Mouse (Mus musculus) embryo, embryonic 11 days (tissue): ENCODE results near the gene Gm20696.

Experiments used
- DNase-seq: peaks from one replicate; pipeline ENCODE4 v3.0.0-alpha.2; 2015

The Gm20696 gene

DNA sequence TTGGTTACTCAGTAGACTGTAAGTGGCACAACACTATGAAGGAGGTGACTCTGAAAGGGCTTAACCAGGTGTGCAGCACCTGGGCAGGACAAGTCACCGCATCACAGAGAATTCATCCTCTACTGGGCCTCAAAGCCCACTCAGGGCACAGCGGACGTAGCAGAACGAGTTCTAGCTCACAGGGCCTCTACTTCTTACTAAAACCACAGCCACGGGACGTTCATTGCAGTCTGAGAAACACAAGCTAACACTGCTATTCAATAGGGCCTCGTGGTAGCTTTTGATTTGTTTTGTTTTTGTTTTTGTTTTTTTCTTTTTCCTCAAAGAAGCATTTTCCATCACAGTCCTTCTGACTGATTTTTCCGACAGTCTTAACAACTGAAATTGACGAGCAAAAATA, 233.6 kb downstream of the Gm20696 start:
- no peak for DNase-seq

DNA sequence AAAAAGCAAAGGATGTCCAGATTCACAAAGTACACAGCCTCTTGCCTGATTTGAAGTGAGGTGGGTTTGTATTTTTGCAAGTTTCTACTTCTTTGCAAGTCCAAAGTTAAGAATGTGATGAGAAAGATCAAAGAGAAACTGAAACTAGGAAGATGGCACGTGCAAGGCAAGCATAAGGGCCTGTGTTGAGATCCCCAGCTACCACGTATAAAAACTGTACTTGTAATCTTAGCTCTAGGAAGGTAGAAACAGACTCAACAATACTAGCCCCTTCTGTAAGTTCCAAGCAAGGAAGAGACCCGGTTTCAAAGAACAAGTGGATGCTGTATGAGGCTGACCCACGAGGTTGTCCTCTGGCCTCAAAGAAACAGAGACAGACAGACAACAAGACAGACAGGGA, 234.7 kb downstream of the Gm20696 start:
- no peak for DNase-seq

DNA sequence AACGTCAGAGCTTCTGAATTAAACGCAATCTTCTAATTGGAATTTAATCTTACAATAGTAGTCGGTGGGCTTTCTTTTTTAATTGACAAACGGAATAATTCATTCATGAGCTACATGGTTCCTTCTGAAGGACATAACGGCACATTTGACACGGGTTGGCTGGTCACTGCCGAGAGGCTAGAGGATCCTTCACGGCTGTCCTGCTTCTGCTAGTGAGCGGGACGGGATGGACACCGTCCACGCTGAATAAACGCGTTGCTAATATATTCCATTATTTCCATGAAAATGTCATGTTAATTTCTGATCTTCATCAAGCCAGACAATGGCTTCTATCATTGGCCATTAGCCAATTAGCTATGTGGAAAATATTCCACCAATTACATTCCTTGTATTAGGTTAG, 236.0 kb downstream of the Gm20696 start:
- DNase-seq = no peak

DNA sequence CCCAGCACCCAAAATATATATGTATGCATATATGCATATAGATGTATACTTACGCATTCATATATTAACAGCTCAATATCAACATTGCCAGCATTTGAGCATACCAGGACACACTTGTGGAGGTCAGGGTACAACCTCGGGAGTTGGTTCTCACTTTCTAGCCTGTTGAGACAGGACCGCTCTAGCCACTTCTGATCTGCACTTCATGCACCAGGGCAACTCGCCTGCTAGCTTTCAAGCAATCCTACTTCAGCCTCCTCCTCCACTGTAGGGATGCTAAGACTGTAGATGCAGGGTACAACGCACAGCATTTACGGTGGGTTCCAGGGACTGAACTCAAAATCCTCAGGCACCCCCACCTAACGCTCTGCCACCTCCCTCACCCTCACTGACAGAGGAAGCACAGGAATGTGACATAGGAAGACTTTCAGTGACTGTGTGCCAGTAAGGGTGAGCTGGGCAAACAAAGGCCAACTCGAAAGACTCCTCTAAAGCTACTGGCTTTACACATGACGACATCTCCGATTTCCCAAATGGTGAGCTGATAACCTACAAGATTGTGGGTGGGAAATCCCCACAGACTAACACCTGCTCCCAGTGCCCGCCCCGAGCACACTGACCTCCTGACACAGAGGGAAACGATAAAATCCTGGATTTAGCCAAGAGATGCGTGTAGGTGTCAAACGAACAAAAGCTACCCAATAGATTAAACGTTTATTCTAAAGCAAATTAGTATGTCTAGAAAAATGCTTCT, 237.0 kb downstream of the Gm20696 start:
- no peak for DNase-seq

DNA sequence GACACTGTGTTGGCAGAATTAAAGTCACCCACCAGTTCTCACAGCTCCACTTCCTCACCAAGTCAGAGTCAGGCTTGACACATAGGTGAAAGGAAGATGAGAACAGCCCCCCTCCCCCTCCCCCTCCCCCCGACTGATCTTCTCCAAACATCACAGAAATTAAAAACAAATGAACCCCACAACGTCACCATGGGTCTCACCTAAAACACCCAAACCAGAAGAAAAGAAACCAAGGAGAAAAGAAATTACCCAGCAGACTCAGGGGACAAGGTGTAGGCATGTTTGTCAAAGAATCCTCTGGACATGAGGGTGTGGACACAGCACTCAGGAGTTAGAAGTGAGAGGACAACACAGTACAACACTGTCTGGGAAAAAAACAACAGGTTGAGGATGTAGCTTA, 237.6 kb downstream of the Gm20696 start:
- no peak for DNase-seq

DNA sequence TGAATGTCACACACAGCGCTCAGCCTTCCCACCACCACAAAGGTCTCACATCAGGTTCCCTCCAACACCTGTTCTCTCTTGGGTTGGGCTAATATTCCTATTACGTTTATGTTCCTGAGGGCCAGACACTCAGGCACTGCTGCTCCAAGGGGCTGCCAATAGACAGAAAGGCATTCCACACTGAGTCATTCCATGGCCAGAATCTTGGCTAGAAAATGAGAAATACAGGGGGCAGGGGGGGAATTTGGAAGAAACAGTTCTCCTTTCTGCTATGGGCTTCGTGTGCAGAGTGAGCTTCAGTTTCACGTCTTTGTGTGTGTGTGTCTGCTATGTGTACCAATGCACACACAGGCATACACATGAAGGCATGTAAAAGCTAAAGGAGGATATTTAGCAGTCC, 239.3 kb downstream of the Gm20696 start:
- DNase-seq = no peak

DNA sequence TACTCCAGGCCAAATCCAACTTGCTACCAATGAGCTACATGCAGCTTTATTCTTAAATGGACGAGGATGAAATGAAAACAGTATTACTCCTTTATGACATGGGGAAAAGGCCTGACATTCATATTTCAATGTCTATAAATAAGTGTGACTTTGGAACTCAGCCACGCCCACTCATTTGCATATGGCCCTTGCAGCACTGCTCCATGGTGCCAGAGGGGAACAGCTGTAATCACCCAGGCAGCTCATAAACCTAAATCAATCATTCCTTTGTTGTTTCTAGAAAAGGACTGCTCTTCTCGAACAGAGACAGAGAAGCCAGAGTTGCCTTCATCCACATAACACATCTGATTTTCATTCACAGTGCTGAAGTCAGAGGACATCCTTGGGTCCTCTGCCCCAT, 241.6 kb downstream of the Gm20696 start:
- no peak for DNase-seq

DNA sequence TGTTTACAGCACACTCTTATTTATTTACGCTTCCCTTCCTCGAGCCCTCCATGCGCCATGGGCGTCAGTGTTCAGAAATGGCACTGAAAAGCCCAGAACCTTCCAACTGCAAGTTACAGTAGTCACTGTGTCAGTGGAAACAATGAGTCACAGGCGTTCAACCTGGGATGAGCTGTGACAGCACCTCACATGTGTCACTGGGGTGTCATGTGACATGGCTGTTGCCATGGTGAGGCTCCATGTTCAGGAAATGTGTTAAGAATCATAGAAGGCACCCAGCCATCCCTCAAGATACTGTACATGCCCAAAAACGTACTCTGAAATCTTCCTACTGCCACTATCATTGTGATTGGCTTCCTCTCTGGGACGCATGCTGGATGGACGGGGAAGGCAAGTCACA, 245.9 kb downstream of the Gm20696 start:
- DNase-seq = no peak

DNA sequence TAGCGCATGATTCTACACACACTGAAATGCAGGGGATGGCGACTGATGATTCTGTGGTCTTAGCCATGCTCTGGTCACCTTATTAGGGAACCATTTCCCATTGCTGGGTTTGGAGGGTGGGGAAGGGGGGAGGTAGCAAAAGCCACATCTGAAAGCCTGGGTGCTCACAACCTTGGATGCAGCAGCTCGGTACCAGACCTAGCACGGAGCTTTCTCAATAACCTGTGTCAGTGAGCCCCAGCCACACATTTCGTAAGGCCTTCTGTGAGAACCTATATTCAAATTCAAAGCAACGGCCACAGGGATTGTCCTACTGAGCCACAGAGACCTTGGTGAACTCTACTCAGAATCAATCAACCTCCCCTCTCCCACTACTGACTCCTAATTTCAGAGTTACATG, 254.0 kb downstream of the Gm20696 start:
- DNase-seq = no peak

DNA sequence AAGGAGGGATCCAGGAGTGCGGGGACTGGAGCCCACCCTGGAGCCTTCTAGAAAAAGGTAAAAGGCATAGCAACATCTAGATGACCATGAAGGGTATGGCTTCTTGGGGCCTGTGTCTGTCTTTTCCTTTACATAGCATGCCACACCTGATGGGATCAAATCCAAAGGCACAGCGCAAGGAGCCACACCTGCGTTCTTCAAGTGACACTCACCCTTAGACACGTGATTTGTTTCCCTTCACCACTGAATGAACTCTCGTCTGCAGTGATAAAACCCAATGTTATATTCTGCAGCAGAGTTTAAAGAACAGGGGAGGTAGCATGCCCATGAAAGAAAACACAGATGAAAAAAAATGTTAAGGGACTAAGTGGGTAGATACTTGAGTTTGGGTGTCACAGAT, 257.0 kb downstream of the Gm20696 start:
- DNase-seq = no peak

DNA sequence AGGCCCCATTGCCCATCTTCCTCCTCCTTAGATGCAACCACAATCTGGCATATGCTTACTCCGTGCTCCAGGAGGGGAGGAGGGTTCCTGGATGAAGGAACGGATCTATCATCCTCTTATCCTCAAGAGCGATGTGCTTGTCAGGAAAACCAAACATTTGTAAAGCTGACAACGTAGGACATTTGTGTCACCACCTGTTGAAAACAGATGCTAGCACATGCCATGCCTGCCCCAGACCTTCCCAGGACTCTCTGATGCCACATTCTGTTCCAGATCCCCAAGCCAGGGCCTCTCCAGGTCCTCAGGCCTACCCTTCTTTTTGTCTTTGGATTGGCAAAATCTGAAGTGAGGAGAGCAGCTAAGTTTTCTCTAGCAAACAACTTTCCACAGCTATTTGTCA, 257.7 kb downstream of the Gm20696 start:
- no peak for DNase-seq

DNA sequence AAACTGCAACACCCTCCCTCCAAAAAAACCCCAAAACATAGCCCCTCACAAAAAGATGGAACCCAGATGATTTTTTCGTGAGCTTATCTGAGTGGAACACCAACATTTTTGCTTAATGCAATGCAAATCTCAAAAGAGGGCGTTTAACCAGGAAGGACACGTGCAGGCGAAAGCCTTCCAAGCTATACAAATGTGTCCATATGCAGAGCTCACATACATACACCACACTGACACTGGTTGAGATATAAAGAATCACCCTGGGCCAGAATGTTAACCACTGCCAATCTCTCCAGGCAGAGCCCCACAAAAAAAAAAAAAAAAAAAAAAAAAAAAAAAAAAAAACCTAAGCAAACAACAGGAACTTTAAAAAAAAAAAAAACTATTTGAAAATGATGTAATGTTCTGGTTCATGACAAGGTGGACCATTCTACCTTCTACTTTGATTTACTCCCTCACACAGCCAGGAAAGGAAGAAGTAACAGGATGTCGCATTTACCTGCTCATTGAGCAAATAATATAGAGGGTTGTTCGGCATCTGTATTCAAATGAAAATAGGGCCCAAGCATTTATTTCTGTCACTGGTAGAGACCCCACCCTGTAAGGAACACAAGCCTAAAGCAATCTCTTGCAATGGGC, 262.7 kb downstream of the Gm20696 start:
- no peak for DNase-seq

DNA sequence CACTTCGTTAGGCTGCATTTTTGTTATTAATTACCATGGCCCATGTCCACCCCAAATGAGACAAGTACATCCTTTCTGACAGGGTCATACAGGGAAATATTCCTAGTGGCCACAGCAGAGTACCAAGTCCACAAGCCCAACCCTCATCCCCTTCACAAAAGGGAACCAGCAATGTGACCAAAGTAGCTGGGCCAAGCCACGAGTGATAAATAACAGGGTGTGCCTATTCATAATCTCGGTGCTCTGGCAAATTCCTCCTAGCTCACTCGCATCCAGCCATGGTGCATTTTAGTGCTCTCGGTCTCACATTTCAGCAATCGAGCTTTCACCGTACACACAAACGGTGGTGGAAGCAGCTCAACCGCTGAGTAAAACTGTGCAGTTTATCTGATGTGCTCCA, 263.7 kb downstream of the Gm20696 start:
- DNase-seq = no peak

DNA sequence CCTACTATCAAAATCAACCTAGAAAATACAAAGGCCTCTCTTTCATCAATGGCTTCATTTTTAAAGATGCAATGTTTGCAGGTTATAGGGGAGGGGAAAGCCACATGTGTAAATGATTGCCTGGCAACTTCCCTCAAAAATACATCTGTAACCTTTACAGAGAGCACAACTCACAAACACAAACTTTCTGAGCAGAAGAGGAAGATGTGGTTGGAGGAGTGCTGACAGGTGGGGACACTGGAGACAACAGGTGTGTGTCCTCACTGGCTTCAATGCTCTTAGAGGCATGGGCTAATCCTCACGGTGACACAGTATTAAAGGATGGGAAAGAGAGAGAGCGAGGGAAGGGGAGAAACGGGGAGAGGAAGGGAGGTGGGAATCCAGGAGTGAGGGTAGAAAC, 264.2 kb downstream of the Gm20696 start:
- DNase-seq = no peak

DNA sequence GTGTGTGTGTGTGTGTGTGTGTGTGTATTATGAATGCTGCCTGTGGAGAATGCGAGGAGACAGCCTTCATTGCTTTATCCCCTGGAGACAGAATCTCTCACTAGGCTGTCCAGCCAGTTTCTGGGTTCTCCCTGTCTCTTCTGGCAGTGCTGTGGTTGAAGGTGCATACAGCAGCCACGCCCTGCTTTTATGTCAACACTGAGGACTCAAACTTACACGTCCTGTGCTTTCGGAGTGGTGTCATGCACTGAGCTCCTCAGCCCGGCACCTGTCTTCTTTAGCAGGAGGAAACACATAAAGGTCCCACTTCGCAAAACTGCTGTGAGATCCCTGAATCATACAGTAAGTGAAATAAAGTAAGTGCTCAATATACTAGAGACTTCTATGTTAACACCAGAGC, 264.8 kb downstream of the Gm20696 start:
- no peak for DNase-seq

DNA sequence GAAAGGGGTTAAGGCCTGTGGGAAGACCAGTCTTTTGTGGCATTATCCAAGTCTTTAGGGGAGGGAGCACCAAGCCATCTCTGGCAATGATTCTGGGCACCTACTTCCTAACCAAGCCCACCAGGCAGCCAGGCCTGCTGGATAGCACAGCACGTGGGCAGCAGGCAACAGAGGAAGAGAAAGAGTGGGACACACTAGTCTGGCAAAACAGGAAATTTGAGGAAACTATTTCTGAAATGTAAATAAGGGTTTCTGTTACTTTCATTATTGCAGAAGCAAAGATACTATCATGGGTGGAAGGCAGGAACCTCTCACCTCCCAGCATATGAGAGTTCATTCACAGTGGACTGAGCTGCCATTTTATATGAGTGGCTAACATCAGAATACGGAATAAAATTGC, 265.4 kb downstream of the Gm20696 start:
- DNase-seq = no peak

DNA sequence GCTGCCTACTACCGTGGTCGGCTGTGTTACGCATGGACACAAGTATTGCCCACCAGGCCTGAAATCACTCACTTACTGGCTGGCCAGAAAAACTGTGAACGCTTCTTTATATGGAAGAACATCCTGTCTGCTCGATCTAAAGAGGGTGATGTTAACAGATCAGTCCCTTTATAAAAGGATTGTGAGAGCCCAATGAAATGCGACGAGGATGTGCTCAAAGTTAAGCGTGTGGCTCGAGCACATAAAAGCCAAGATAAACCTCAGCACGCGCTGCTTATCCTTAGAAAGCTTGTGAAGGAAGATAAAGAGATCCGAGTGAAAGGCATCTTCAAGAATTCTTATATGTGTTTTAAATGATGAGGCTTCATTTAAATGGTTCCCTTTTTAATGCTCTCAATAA, 270.9 kb downstream of the Gm20696 start:
- no peak for DNase-seq

DNA sequence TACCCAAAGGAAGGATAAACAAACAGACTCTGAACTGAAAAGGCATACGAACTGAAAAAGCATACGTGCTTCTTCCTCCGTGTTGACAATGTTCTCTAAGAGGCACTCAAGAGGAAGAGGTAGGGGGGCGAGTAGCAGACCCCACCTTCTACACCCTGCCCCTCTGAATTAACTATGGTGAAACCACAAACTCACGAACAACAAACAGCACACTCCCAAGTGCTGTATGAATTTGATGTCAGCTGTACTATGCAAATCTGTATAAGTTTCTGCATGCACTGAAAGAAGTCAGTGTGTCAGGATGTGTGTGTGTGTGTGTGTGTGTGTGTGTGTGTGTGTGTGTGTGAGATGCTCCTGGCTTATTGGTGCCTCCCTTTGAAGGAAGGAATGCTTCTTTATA, 271.8 kb downstream of the Gm20696 start:
- DNase-seq = no peak

DNA sequence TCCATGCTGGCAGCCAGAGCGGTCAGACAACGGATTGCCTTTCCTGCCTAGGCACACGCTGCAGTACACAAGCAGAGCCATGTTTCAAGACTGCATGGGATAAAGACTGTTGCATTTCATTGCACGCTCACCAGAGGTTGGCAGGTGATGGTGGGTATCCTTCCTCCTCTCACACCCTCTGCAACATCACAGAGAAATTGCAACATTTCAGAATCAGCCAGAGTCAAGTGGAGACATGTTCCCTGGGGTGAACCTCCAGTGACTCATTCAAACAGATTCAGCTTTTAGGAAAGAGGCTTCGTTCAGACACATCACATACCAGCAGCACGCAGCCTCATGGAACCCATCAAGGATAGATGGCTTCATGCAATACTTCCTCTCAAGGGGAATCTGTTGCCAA, 274.1 kb downstream of the Gm20696 start:
- DNase-seq = no peak

DNA sequence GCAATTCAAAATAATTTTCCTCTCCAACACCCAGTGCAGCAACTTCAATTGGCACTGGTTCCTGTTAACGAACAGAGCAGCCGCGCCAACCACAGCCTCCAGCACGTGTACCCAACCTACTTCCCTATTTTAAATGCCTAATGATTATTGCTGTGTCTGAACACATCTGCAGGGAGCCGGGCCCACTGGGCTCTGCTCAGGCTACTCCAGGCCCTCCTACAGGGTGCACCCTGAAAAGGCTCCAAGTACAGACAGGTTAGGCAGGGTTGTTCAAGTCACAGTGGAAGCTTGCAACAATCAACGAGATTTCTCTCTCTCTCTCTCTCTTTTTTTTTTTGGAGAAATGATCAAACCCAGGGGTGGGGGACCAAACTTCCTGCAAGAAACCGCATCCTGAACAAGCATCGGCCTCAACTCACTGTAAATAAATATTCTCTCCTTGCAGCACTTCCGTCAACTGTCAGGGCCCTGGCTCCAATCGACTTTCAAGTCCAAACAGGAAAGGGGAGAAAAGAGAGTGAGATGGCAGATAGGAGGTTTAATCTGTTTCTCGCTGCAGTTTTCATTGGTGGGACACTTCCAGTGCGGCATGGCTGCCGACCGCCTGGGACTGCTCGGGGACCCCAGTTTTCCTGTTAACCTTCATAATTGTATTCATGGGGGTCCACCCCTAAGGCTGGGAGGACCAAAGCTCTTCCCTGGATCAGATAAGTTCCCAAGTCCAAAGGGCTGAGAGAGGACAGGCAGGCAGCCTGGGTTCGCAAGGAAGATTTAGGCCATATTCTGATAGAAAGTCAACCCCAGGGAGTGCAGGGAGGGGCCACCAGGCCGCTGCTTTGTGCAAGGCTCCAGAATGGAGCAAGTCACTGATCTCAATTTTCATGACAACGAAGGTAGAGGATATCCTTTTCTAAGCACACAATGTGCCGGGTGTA, 277.6 kb downstream of the Gm20696 start:
- DNase-seq = no peak

DNA sequence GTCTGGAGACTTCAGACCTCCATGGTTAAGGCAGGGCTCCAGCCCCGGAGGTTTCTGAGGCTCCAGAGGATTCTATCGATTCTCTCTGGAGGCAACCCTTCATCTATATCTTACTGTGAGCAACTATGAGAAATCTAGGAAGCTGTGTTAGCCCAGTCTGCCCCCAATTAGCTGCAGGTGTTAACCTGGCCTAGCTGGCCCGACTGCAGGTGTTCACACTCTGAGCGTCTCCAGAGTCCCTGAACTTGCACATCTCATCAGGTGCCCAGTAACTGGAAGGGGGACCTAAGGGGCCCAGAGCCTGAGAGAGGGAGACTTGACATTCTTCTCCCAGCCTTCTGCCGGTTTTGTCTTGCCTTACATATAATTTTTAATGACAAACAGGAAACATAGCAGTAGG, 278.6 kb downstream of the Gm20696 start:
- DNase-seq = no peak

DNA sequence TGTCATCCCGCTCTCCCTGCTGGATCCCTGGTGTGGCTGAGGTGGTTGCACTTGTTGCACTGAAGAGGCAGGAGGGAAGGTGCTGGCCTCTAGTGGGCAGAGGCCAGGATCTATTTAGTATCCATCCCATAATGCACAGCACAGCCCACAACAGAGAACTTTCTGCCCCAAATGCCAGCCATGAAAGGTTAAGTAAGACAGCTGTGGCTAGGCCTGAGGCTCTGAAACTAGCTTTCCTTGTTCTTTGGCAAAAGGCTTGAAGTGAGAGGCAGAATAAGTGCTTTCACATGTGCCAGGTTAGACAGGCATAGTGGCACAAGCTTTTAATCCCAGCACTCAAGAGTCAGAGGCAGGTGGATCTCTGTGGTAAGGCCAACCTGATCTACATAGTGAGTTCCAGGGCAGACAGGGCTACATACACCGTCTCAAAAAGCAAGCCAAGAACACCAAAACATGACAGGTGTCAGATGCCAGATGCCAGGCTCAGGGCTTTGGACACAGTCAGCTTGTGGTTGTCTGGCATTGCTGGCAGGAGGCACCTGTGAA, 281.5 kb downstream of the Gm20696 start:
- DNase-seq = no peak

DNA sequence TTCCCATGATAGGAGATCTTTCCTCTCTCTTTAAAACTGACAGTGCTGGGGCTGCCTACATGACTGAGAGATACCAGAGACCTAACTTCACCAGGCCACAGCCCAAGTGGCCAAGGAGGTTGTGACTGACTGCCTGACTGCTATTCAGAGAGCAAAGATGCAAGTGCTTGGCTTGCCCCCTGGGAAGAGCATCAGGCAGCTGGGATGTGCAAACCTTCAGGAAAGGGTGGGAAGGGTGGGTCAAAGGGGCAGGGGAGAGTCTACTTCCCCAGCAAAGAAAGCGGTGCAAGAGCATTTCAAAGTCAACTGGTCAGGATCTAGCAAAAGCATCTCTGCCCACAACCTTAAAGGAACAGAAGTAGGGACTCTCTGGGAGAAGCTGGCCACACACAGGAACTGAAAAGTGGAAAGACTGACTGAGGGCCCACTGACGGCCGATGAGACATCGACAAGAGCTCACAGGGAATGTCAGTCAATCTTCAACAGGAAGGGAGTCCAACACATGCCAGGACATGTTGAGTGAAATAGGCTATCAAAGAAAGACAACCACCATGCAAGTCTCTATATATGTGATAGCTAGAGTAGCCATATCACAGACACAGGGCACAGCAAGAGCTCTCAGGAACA, 282.6 kb downstream of the Gm20696 start:
- no peak for DNase-seq
